Mouse (Mus musculus) myocyte (in vitro differentiated cells): ENCODE measurements at regions not wholly inside any gene's neighbourhood (a gene's known extent, or its start where the extent isn't known, plus 50 kb on each side); places are given as distances from the start of the nearest gene placed in this dataset.

ENCODE experiments used
- E2F4 ChIP-seq: IDR thresholded peaks from one replicate; pipeline ENCODE4 v1.6.1; 2011; ENCODE audit warnings: mild to moderate bottlenecking, control low read depth, moderate library complexity; ENCODE audit not compliant: insufficient read depth
- POLR2A ChIP-seq: IDR thresholded peaks from one replicate; pipeline ENCODE4 v1.6.1; 2011; ENCODE audit warnings: low read depth, mild to moderate bottlenecking, control low read depth, moderate library complexity; ENCODE audit not compliant: insufficient read length

GRCm38 (mm10) chr5:118424764-118425568 lies 135.5 kb upstream of the Med13l start:
- TF ChIP-seq POLR2A = no peak
- TF ChIP-seq E2F4 = no peak
